Comparison of ENCODE assay signal across 8 mouse cellular contexts in the genomic region with DNA sequence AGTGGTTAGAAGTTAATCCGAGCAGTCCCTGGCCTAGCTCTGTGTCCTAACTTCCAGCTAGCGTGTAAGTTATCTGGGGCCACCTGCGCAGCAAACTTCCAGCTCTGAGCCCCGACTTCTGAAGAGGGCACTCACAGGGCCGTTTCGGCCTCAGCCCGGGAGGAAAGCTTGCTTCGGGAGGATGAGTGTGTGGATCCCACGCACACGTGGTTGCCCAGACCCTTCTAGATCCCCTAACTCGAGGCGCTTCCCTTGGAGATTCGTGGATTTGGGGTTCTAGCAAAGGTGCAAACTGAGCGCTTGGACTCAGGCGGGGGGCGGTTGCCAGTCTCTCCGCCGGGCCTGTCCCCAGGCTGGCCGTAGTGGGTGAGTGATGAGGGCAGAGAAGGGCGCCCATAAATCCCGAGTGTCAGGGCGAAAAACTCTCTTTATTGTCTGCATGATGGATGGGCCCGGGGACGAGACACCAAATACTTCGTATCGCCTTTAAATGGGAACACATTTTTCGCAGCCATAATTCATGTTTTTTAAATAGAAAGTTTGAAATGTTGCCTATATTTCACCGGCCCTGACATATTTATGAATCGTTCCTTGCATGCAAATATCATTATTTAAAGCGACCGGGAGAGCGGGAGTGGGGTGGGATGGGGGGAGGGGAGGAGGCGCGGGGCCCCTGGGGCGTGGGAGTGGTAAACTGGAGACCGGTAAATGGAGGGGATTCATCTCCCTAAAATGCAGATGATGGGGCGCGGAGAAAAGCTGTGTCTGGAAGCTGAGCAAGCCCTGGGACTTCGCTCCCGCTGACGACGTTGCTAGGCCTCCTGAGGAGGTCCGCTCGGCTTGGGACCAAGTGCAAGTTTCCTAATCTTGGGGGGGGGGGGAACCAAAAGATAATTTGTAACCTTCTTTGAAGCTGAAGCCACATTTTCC. TPM values are rescaled to one million over a fixed set of nuclear protein-coding genes. Genes with fewer than 3 reads are reported as not detected.
DNase-seq lines count a peak whose midpoint lies in the region; ATAC-seq lines count a peak whose summit lies in the region.

No protein-coding gene starts in this region.

- H3K27me3 ChIP-seq in heart, embryonic 13.5 days (replicated peaks) = peaks cover 78% of the 10 kb centered on the region
- H3K27me3 ChIP-seq in hindbrain, embryonic 16.5 days (replicated peaks; ENCODE audit: control insufficient read depth, insufficient read depth, low read length) = peaks cover 19% of the 10 kb centered on the region
- peaks cover 84% of the 10 kb centered on the region for H3K27me3 ChIP-seq in liver, embryonic 12.5 days (replicated peaks)
- no peaks in the 10 kb centered on the region for H3K27me3 ChIP-seq in neural tube, embryonic 12.5 days (replicated peaks)

- peaks cover 47% of the 10 kb centered on the region for H3K4me1 ChIP-seq in heart, embryonic 13.5 days
- peaks cover 26% of the 10 kb centered on the region for H3K4me1 ChIP-seq in hindbrain, embryonic 16.5 days (ENCODE audit: control insufficient read depth, insufficient read depth, low read depth, low read length)
- peaks cover 26% of the 10 kb centered on the region for H3K4me1 ChIP-seq in liver, embryonic 12.5 days
- peaks cover 37% of the 10 kb centered on the region for H3K4me1 ChIP-seq in neural tube, embryonic 12.5 days

- WGBS in heart, embryonic 13.5 days = 5% methylated on average over 44 of the region's 44 CpGs
- WGBS in hindbrain, embryonic 16.5 days = 5% methylated on average over 44 of the region's 44 CpGs
- WGBS in liver, embryonic 12.5 days (ENCODE audit: insufficient replicate concordance) = 4% methylated on average over 44 of the region's 44 CpGs
- WGBS in neural tube, embryonic 12.5 days = under 1% methylated on average over 44 of the region's 44 CpGs

- intact Hi-C loops in gastrocnemius, postnatal 14 days (cut with DNase I; ENCODE audit: low total_unique reads) = no loop called here

- H3K27ac ChIP-seq in heart, embryonic 13.5 days (replicated peaks) = no peak overlapping the region
- peak overlapping the region; percentile 34; the same call in 1 of the 2 replicates for H3K27ac ChIP-seq in hindbrain, embryonic 16.5 days (ENCODE audit: low read depth, low read length)
- no peak overlapping the region for H3K27ac ChIP-seq in liver, embryonic 12.5 days
- peak overlapping the region; percentile 37; the same call in 1 of the 2 replicates for H3K27ac ChIP-seq in neural tube, embryonic 12.5 days

- peak overlapping the region; percentile 80 for H3K9ac ChIP-seq in heart, embryonic 13.5 days
- peak overlapping the region; percentile 43 for H3K9ac ChIP-seq in hindbrain, embryonic 16.5 days (ENCODE audit: low read depth, low read length)
- H3K9ac ChIP-seq in liver, embryonic 12.5 days = 0 out of 2 replicates have a peak overlapping the region, but pooled peaks have one; percentile 4
- peak overlapping the region; percentile 78 for H3K9ac ChIP-seq in neural tube, embryonic 12.5 days

- no peak for DNase-seq in heart, adult 9 months (ENCODE audit: low spot score in 2 of 2)
- peak; percentile 74 for DNase-seq in embryo, embryonic 9.5 days (ENCODE audit: extremely low spot score)
- DNase-seq in left cerebral cortex, adult 11 months (ENCODE audit: low spot score) = no peak
- DNase-seq in gastrocnemius, postnatal 14 days = no peak

- peak overlapping the region; percentile 96 for H3K4me2 ChIP-seq in heart, embryonic 13.5 days
- H3K4me2 ChIP-seq in hindbrain, embryonic 16.5 days (ENCODE audit: low read length) = peak overlapping the region; percentile 91
- peak overlapping the region; percentile 77 for H3K4me2 ChIP-seq in liver, embryonic 12.5 days
- peak overlapping the region; percentile 83 for H3K4me2 ChIP-seq in neural tube, embryonic 12.5 days (replicated peaks)

- no peaks in the 10 kb centered on the region for H3K36me3 ChIP-seq in heart, embryonic 13.5 days
- no peaks in the 10 kb centered on the region for H3K36me3 ChIP-seq in hindbrain, embryonic 16.5 days (ENCODE audit: control insufficient read depth, insufficient read depth, low read length)
- H3K36me3 ChIP-seq in liver, embryonic 12.5 days = no peaks in the 10 kb centered on the region
- no peaks in the 10 kb centered on the region for H3K36me3 ChIP-seq in neural tube, embryonic 12.5 days

- ATAC-seq in heart, embryonic 13.5 days (ENCODE audit: extremely low read depth, insufficient number of reproducible peaks, low FRiP score, low TSS enrichment) = no peak
- ATAC-seq in hindbrain, embryonic 16.5 days = no peak
- no peak for ATAC-seq in liver, embryonic 12.5 days
- 0 out of 2 replicates have a peak, but pooled peaks have one; percentile 8 for ATAC-seq in neural tube, embryonic 12.5 days (ENCODE audit: low FRiP score, low read depth)

- peak overlapping the region; percentile 66 for H3K4me3 ChIP-seq in heart, embryonic 13.5 days
- peak overlapping the region; percentile 52 for H3K4me3 ChIP-seq in hindbrain, embryonic 16.5 days (ENCODE audit: low read length)
- H3K4me3 ChIP-seq in liver, embryonic 12.5 days = peak overlapping the region; percentile 56
- peak overlapping the region; percentile 65 for H3K4me3 ChIP-seq in neural tube, embryonic 12.5 days

- no peaks in the 10 kb centered on the region for H3K9me3 ChIP-seq in heart, embryonic 13.5 days
- H3K9me3 ChIP-seq in hindbrain, embryonic 16.5 days (ENCODE audit: control insufficient read depth, low read length) = no peaks in the 10 kb centered on the region
- H3K9me3 ChIP-seq in liver, embryonic 12.5 days (replicated peaks) = no peaks in the 10 kb centered on the region
- no peaks in the 10 kb centered on the region for H3K9me3 ChIP-seq in neural tube, embryonic 12.5 days

RNA-seq across cellular contexts. Expression of a gene that starts 4.9 kb away (rescaled TPM):
- polyA plus RNA-seq in heart, embryonic 13.5 days (2015; fragmentation: Nextera tagmentation; extraction: Ambion mirVana) = 3.3 and 4.2 TPM in 2 replicates
- 8.0 and 9.9 TPM in 2 replicates for polyA plus RNA-seq in hindbrain, embryonic 16.5 days (2015; fragmentation: Nextera tagmentation; extraction: Ambion mirVana)
- polyA plus RNA-seq in liver, embryonic 12.5 days (2016; fragmentation: Nextera tagmentation; extraction: Ambion mirVana) = 2.8 and 4.0 TPM in 2 replicates
- 44.1 and 44.4 TPM in 2 replicates for polyA plus RNA-seq in neural tube, embryonic 12.5 days (2016; fragmentation: Nextera tagmentation; extraction: Ambion mirVana)
- total RNA-seq in gastrocnemius, postnatal 14 days (2021) = 1 to 10 TPM; 7.2 to 9.7 TPM

RNA-seq across cellular contexts. Expression of a gene that starts 25.2 kb away (rescaled TPM):
- polyA plus RNA-seq in heart, embryonic 13.5 days (2015; fragmentation: Nextera tagmentation; extraction: Ambion mirVana) = 0.43 and 0.60 TPM in 2 replicates
- polyA plus RNA-seq in hindbrain, embryonic 16.5 days (2015; fragmentation: Nextera tagmentation; extraction: Ambion mirVana) = 0.30 and 0.80 TPM in 2 replicates
- 0.23 and 0.49 TPM in 2 replicates for polyA plus RNA-seq in liver, embryonic 12.5 days (2016; fragmentation: Nextera tagmentation; extraction: Ambion mirVana)
- 0.33 and 0.40 TPM in 2 replicates for polyA plus RNA-seq in neural tube, embryonic 12.5 days (2016; fragmentation: Nextera tagmentation; extraction: Ambion mirVana)
- total RNA-seq in gastrocnemius, postnatal 14 days (2021) = 1 to 10 TPM; 1.6 to 1.7 TPM

Comparison
In these comparisons a context has a peak if more than half of its experiments do, and no peak if none do; other contexts are left out.
1. H3K27ac ChIP-seq: peak in hindbrain, embryonic 16.5 days (single experiment) and neural tube, embryonic 12.5 days (single experiment); none in heart, embryonic 13.5 days (single experiment) and liver, embryonic 12.5 days (single experiment).
2. H3K9ac ChIP-seq: peak in every context shown above with its lines; median percentile 80 in heart, embryonic 13.5 days; 78 in neural tube, embryonic 12.5 days; 43 in hindbrain, embryonic 16.5 days; 4 in liver, embryonic 12.5 days.
3. Peak in every context shown above with its lines, with median percentiles within 50 percentile points of each other: H3K4me2 ChIP-seq and H3K4me3 ChIP-seq.